Mouse (Mus musculus) gastrocnemius, postnatal 4 days (tissue): ENCODE data around the gene Scgb1b19. TPM values are rescaled to one million over a fixed set of nuclear protein-coding genes. Genes with fewer than 3 reads are reported as not detected.
"Not testable (repeated sequence)": the region's sequence is repeated elsewhere in the genome, so short reads cannot be mapped to it uniquely, and the experiment has no call there.

ENCODE experiments used
- DNase-seq, 2 experiments: peaks; one replicate each; pipeline ENCODE4 v3.0.0; 2021 to 2022; ENCODE audit warnings: low spot score in 2 of 2, mixed read lengths in 2 of 2
- long read RNA-seq, 2 experiments: library from polyadenylated mRNA; stranded (forward); transcript quantifications; one replicate each; pipeline ENCODE4 v2.0.0; 2021
- total RNA-seq, 2 experiments: library from RNA; stranded (reverse); gene quantifications; 2 replicates each; pipeline ENCODE4 v1.2.3; 2021

Scgb1b19 gene
- not detected for total RNA-seq
- long read RNA-seq, experiment 1, result 0 reads
- long read RNA-seq, experiment 2, result 0 reads

- not testable (repeated sequence) for DNase-seq
Observed at GRCm38 (mm10) chr7:33286991-33287390, at the start of gene Scgb1b19. Gene Scgb1b19, plus strand, starts transcription at chr7:33287291.

- not testable (repeated sequence) for DNase-seq
Observed at GRCm38 (mm10) chr7:33280238-33280637, 6.9 kb upstream of the Scgb1b19 start, which contains the start of gene Scgb2b19. Gene Scgb2b19, minus strand, starts transcription at chr7:33280338.

Other genes starting within 250 kb of the Scgb1b19 start
- not detected for gene Scgb2b17, start 230.7 kb upstream of the Scgb1b19 start, total RNA-seq
- gene Scgb1b17, start 223.8 kb upstream of the Scgb1b19 start, total RNA-seq, result not detected
- gene Scgb2b18, start 113.4 kb upstream of the Scgb1b19 start, total RNA-seq, result not detected
- gene Scgb1b18, start 101.7 kb upstream of the Scgb1b19 start, total RNA-seq, result not detected
- gene Scgb2b19, start 7.0 kb upstream of the Scgb1b19 start, total RNA-seq, result not detected
- gene Scgb2b20, start 79.0 kb downstream of the Scgb1b19 start, total RNA-seq, result not detected
- not detected for gene Scgb1b20, start 85.9 kb downstream of the Scgb1b19 start, total RNA-seq
- not detected for gene Scgb2b21, start 233.2 kb downstream of the Scgb1b19 start, total RNA-seq